Comparison of ENCODE assay signal across 13 mouse cellular contexts in genomic region chr1:106523741-106524140, GRCm38 (mm10).
DNase-seq lines count a peak whose midpoint lies in the region; ATAC-seq lines count a peak whose summit lies in the region.
"Had no signal": no experiment of that assay in that cellular context is flagged by ENCODE, and none has a peak within 500 bp of the region (broad histone marks: within the 10 kb centered on the region; RNA-seq: fewer than 3 reads in every experiment).

No protein-coding gene starts in this region.

- no peaks in the 10 kb centered on the region for H3K36me3 ChIP-seq in embryonic facial prominence, embryonic 14.5 days (ENCODE audit: control insufficient read depth, insufficient read depth, low read length)
- H3K36me3 ChIP-seq in embryonic facial prominence, embryonic 10.5 days (replicated peaks) = no peaks in the 10 kb centered on the region
- H3K36me3 ChIP-seq in kidney, embryonic 14.5 days (ENCODE audit: control insufficient read depth, insufficient read depth, low read length) = no peaks in the 10 kb centered on the region
- H3K36me3 ChIP-seq: hindbrain, embryonic 13.5 days had no signal

- H3K9me3 ChIP-seq in embryonic facial prominence, embryonic 14.5 days (ENCODE audit: control insufficient read depth, low read length) = no peaks in the 10 kb centered on the region
- no peaks in the 10 kb centered on the region for H3K9me3 ChIP-seq in embryonic facial prominence, embryonic 10.5 days
- no peaks in the 10 kb centered on the region for H3K9me3 ChIP-seq in kidney, embryonic 14.5 days (ENCODE audit: control insufficient read depth, low read length)
- H3K9me3 ChIP-seq: hindbrain, embryonic 13.5 days had no signal

- DNase-seq in embryonic facial prominence, embryonic 14.5 days (ENCODE audit: low spot score) = peak; percentile 51
- no peak for DNase-seq in embryonic facial prominence, embryonic 10.5 days (ENCODE audit: low spot score)
- peak; percentile 22 for DNase-seq in lung, postnatal 14 days
- DNase-seq in lung, postnatal 25 days (ENCODE audit: low spot score) = no peak
- DNase-seq in heart, adult 9 months (ENCODE audit: low spot score in 2 of 2) = peak; percentile 51 to 56
- peak; percentile 59 for DNase-seq in skeletal muscle tissue, adult 2 months (ENCODE audit: low read depth, low spot score)
- DNase-seq in Muller cell, postnatal 12 days (ENCODE audit: inconsistent ontology term) = no peak
- DNase-seq: B cell, adult 2 months; kidney, adult 9 months had no signal

- ATAC-seq in embryonic facial prominence, embryonic 14.5 days (ENCODE audit: low read depth) = no peak
- ATAC-seq in kidney, embryonic 14.5 days (ENCODE audit: low FRiP score, low TSS enrichment) = no peak
- ATAC-seq: forebrain, embryonic 16.5 days had no signal

- no peak overlapping the region for H3K4me2 ChIP-seq in embryonic facial prominence, embryonic 14.5 days (ENCODE audit: low read depth, low read length)
- no peak overlapping the region for H3K4me2 ChIP-seq in kidney, embryonic 14.5 days (replicated peaks; ENCODE audit: low read depth, low read length)
- H3K4me2 ChIP-seq: hindbrain, embryonic 13.5 days; liver, embryonic 11.5 days had no signal

- no peak overlapping the region for H3K27ac ChIP-seq in embryonic facial prominence, embryonic 14.5 days (replicated peaks; ENCODE audit: low read depth, low read length)
- no peak overlapping the region for H3K27ac ChIP-seq in embryonic facial prominence, embryonic 10.5 days (replicated peaks)
- H3K27ac ChIP-seq in kidney, embryonic 14.5 days (ENCODE audit: low read depth, low read length) = no peak overlapping the region
- H3K27ac ChIP-seq: hindbrain, embryonic 13.5 days had no signal

- H3K4me1 ChIP-seq in embryonic facial prominence, embryonic 14.5 days (ENCODE audit: control insufficient read depth, insufficient read depth, low read length) = 0 out of 2 replicates have a peak, but pooled peaks cover 6% of the 10 kb centered on the region
- no peaks in the 10 kb centered on the region for H3K4me1 ChIP-seq in embryonic facial prominence, embryonic 10.5 days
- H3K4me1 ChIP-seq in kidney, embryonic 14.5 days (ENCODE audit: control insufficient read depth, insufficient read depth, low read length) = no peaks in the 10 kb centered on the region
- H3K4me1 ChIP-seq: hindbrain, embryonic 13.5 days had no signal

- H3K9ac ChIP-seq in embryonic facial prominence, embryonic 14.5 days (ENCODE audit: low read depth, low read length) = no peak overlapping the region
- H3K9ac ChIP-seq in kidney, embryonic 14.5 days (ENCODE audit: low read depth, low read length) = no peak overlapping the region
- H3K9ac ChIP-seq: hindbrain, embryonic 13.5 days had no signal

- no peaks in the 10 kb centered on the region for H3K27me3 ChIP-seq in embryonic facial prominence, embryonic 14.5 days (replicated peaks; ENCODE audit: control insufficient read depth, insufficient read depth, low read length)
- no peaks in the 10 kb centered on the region for H3K27me3 ChIP-seq in embryonic facial prominence, embryonic 10.5 days (replicated peaks; ENCODE audit: low read depth, poor library complexity, severe bottlenecking)
- H3K27me3 ChIP-seq in kidney, embryonic 14.5 days (ENCODE audit: control insufficient read depth, insufficient read depth, low read length) = no peaks in the 10 kb centered on the region
- H3K27me3 ChIP-seq: hindbrain, embryonic 13.5 days had no signal

- no peak overlapping the region for H3K4me3 ChIP-seq in embryonic facial prominence, embryonic 14.5 days (ENCODE audit: low read depth, low read length)
- H3K4me3 ChIP-seq in embryonic facial prominence, embryonic 10.5 days = no peak overlapping the region
- H3K4me3 ChIP-seq in kidney, embryonic 14.5 days (ENCODE audit: low read length) = no peak overlapping the region
- H3K4me3 ChIP-seq: hindbrain, embryonic 13.5 days had no signal

- WGBS in embryonic facial prominence, embryonic 14.5 days = 70% methylated on average over 6 of the region's 6 CpGs
- 87% methylated on average over 6 of the region's 6 CpGs for WGBS in embryonic facial prominence, embryonic 10.5 days
- 74% methylated on average over 6 of the region's 6 CpGs for WGBS in kidney, embryonic 14.5 days

Comparison
In these comparisons a context has a peak if more than half of its experiments do, and no peak if none do; other contexts are left out.
1. DNase-seq: peak in embryonic facial prominence, embryonic 14.5 days (single experiment), lung, postnatal 14 days (single experiment), heart, adult 9 months (2 of 2) and skeletal muscle tissue, adult 2 months (single experiment); none in embryonic facial prominence, embryonic 10.5 days (single experiment), lung, postnatal 25 days (single experiment) and Muller cell, postnatal 12 days (single experiment).